Mouse (Mus musculus): ENCODE measurements around the gene Fibcd1. TPM values are rescaled to one million over a fixed set of nuclear protein-coding genes. Genes with fewer than 3 reads are reported as not detected.

Fibcd1 gene
- 1.2 and 1.5 TPM in 2 replicates for polyA plus RNA-seq (2016; fragmentation: Nextera tagmentation; extraction: Ambion mirVana)

- peak within 1 kb of the TSS; percentile 68 for H3K4me3 ChIP-seq
- H3K27me3 ChIP-seq (ENCODE audit: low read depth, poor library complexity, severe bottlenecking) = peaks cover 75% of the 10 kb centered on the region
- peak; percentile 58 for DNase-seq (ENCODE audit: low spot score)
- under 1% methylated on average over 88 of the region's 88 CpGs for WGBS
- no peaks in the 10 kb centered on the region for H3K36me3 ChIP-seq
- H3K4me1 ChIP-seq = peaks cover 56% of the 10 kb centered on the region
- peak within 1 kb of the TSS; percentile 76 for H3K27ac ChIP-seq (replicated peaks)
- H3K9me3 ChIP-seq (replicated peaks) = no peaks in the 10 kb centered on the region
Measured at GRCm38 (mm10) chr2:31845896-31846691, at the start of gene Fibcd1. Fibcd1 (minus strand) TSS chr2:31846005.

- no peaks in the 10 kb centered on the region for H3K36me3 ChIP-seq
- WGBS = 55% methylated on average over 13 of the region's 13 CpGs
- H3K4me3 ChIP-seq = no peak overlapping the region
- no peak for DNase-seq (ENCODE audit: low spot score)
- H3K9me3 ChIP-seq (replicated peaks) = no peaks in the 10 kb centered on the region
- H3K27ac ChIP-seq (replicated peaks) = peak overlapping the region; percentile 17; the same call in 1 of the 2 replicates
- H3K4me1 ChIP-seq = peaks cover 13% of the 10 kb centered on the region
- peaks cover 13% of the 10 kb centered on the region for H3K27me3 ChIP-seq (ENCODE audit: low read depth, poor library complexity, severe bottlenecking)
Measured at GRCm38 (mm10) chr2:31894221-31894870, 48.5 kb upstream of the Fibcd1 start.

- DNase-seq (ENCODE audit: low spot score) = no peak
- Histone ChIP-seq H3K9me3 (replicated peaks) (no peaks in the 10 kb centered on the region), H3K36me3 (no peaks in the 10 kb centered on the region), H3K27me3 (ENCODE audit: low read depth, poor library complexity, severe bottlenecking) (peaks cover 24% of the 10 kb centered on the region), H3K4me1 (peaks cover 12% of the 10 kb centered on the region; the same call in 1 of the 2 replicates), H3K4me3 (no peak overlapping the region), H3K27ac (replicated peaks) (no peak overlapping the region)
- 81% methylated on average over 10 of the region's 10 CpGs for WGBS
Measured at GRCm38 (mm10) chr2:31893110-31893669, 47.4 kb upstream of the Fibcd1 start.

GRCm38 (mm10) chr2:31891219-31891618, 45.4 kb upstream of the Fibcd1 start:
- no peak for DNase-seq (ENCODE audit: low spot score)
- Histone ChIP-seq H3K27ac (replicated peaks) (no peak overlapping the region), H3K9me3 (replicated peaks) (no peaks in the 10 kb centered on the region), H3K27me3 (ENCODE audit: low read depth, poor library complexity, severe bottlenecking) (peaks cover 44% of the 10 kb centered on the region), H3K36me3 (no peaks in the 10 kb centered on the region), H3K4me3 (no peak overlapping the region), H3K4me1 (peaks cover 22% of the 10 kb centered on the region)
- 83% methylated on average over 2 of the region's 2 CpGs for WGBS

GRCm38 (mm10) chr2:31888871-31889270, 43.1 kb upstream of the Fibcd1 start:
- no peak for DNase-seq (ENCODE audit: low spot score)
- no peaks in the 10 kb centered on the region for H3K36me3 ChIP-seq
- no peaks in the 10 kb centered on the region for H3K9me3 ChIP-seq (replicated peaks)
- WGBS = 55% methylated on average over 1 of the region's 1 CpGs
- H3K4me1 ChIP-seq = peaks cover 13% of the 10 kb centered on the region
- no peak overlapping the region for H3K4me3 ChIP-seq
- H3K27me3 ChIP-seq (ENCODE audit: low read depth, poor library complexity, severe bottlenecking) = peaks cover 68% of the 10 kb centered on the region
- H3K27ac ChIP-seq (replicated peaks) = no peak overlapping the region

- DNase-seq (ENCODE audit: low spot score) = peak; percentile 58
- Histone ChIP-seq H3K9me3 (replicated peaks) (no peaks in the 10 kb centered on the region), H3K4me1 (peaks cover 13% of the 10 kb centered on the region), H3K27ac (replicated peaks) (no peak within 1 kb of the TSS; the same call in 1 of the 2 replicates), H3K36me3 (no peaks in the 10 kb centered on the region), H3K4me3 (peak within 1 kb of the TSS; percentile 40), H3K27me3 (ENCODE audit: low read depth, poor library complexity, severe bottlenecking) (peaks cover 86% of the 10 kb centered on the region)
- WGBS = 6% methylated on average over 26 of the region's 26 CpGs
Measured at GRCm38 (mm10) chr2:31887030-31887429, 41.2 kb upstream of the Fibcd1 start, which contains the start of gene Lamc3. Lamc3 (plus strand) TSS chr2:31887291.

- Histone ChIP-seq H3K9me3 (replicated peaks) (no peaks in the 10 kb centered on the region), H3K27ac (replicated peaks) (no peak overlapping the region), H3K36me3 (no peaks in the 10 kb centered on the region), H3K4me1 (peaks cover 20% of the 10 kb centered on the region), H3K4me3 (no peak overlapping the region), H3K27me3 (ENCODE audit: low read depth, poor library complexity, severe bottlenecking) (peaks cover 100% of the 10 kb centered on the region)
- 35% methylated on average over 6 of the region's 6 CpGs for WGBS
- DNase-seq (ENCODE audit: low spot score) = peak; percentile 49
Measured at GRCm38 (mm10) chr2:31884806-31885205, 39.0 kb upstream of the Fibcd1 start.

- peaks cover 100% of the 10 kb centered on the region for H3K27me3 ChIP-seq (ENCODE audit: low read depth, poor library complexity, severe bottlenecking)
- WGBS = 24% methylated on average over 4 of the region's 4 CpGs
- H3K4me1 ChIP-seq = peaks cover 20% of the 10 kb centered on the region
- no peak overlapping the region for H3K27ac ChIP-seq (replicated peaks)
- no peaks in the 10 kb centered on the region for H3K9me3 ChIP-seq (replicated peaks)
- DNase-seq (ENCODE audit: low spot score) = no peak
- no peak overlapping the region for H3K4me3 ChIP-seq
- H3K36me3 ChIP-seq = no peaks in the 10 kb centered on the region
Measured at GRCm38 (mm10) chr2:31883061-31883460, 37.3 kb upstream of the Fibcd1 start.

- Histone ChIP-seq H3K36me3 (no peaks in the 10 kb centered on the region), H3K9me3 (replicated peaks) (no peaks in the 10 kb centered on the region), H3K4me3 (no peak overlapping the region), H3K27me3 (ENCODE audit: low read depth, poor library complexity, severe bottlenecking) (peaks cover 91% of the 10 kb centered on the region), H3K27ac (replicated peaks) (no peak overlapping the region), H3K4me1 (peaks cover 22% of the 10 kb centered on the region)
- 8% methylated on average over 14 of the region's 14 CpGs for WGBS
- no peak for DNase-seq (ENCODE audit: low spot score)
Measured at GRCm38 (mm10) chr2:31880868-31881267, 35.1 kb upstream of the Fibcd1 start.

GRCm38 (mm10) chr2:31878610-31879009, 32.8 kb upstream of the Fibcd1 start:
- Histone ChIP-seq H3K4me3 (no peak overlapping the region), H3K4me1 (peaks cover 43% of the 10 kb centered on the region), H3K9me3 (replicated peaks) (no peaks in the 10 kb centered on the region), H3K27ac (replicated peaks) (no peak overlapping the region), H3K27me3 (ENCODE audit: low read depth, poor library complexity, severe bottlenecking) (peaks cover 77% of the 10 kb centered on the region), H3K36me3 (no peaks in the 10 kb centered on the region)
- no peak for DNase-seq (ENCODE audit: low spot score)
- WGBS = 88% methylated on average over 17 of the region's 17 CpGs

- H3K9me3 ChIP-seq (replicated peaks) = no peaks in the 10 kb centered on the region
- no peaks in the 10 kb centered on the region for H3K36me3 ChIP-seq
- H3K27ac ChIP-seq (replicated peaks) = peak overlapping the region; percentile 50
- 19% methylated on average over 12 of the region's 12 CpGs for WGBS
- peak; percentile 39 for DNase-seq (ENCODE audit: low spot score)
- peaks cover 46% of the 10 kb centered on the region for H3K4me1 ChIP-seq
- H3K27me3 ChIP-seq (ENCODE audit: low read depth, poor library complexity, severe bottlenecking) = peaks cover 55% of the 10 kb centered on the region
- H3K4me3 ChIP-seq = 0 out of 2 replicates have a peak overlapping the region, but pooled peaks have one; percentile 16
Measured at GRCm38 (mm10) chr2:31876446-31876845, 30.6 kb upstream of the Fibcd1 start.

GRCm38 (mm10) chr2:31874290-31874855, 28.6 kb upstream of the Fibcd1 start:
- 79% methylated on average over 26 of the region's 26 CpGs for WGBS
- Histone ChIP-seq H3K36me3 (no peaks in the 10 kb centered on the region), H3K27ac (replicated peaks) (no peak overlapping the region), H3K9me3 (replicated peaks) (no peaks in the 10 kb centered on the region), H3K27me3 (ENCODE audit: low read depth, poor library complexity, severe bottlenecking) (peaks cover 34% of the 10 kb centered on the region), H3K4me1 (peaks cover 35% of the 10 kb centered on the region), H3K4me3 (no peak overlapping the region)
- no peak for DNase-seq (ENCODE audit: low spot score)

All from midbrain, embryonic 10.5 days (tissue).